Mouse (Mus musculus) lung, postnatal 10 days (tissue): Measurements from ENCODE around the gene 1810046K07Rik.

ENCODE experiments used
- DNase-seq: peaks from one replicate; pipeline ENCODE4 v3.0.0; 2021

1810046K07Rik gene

DNA sequence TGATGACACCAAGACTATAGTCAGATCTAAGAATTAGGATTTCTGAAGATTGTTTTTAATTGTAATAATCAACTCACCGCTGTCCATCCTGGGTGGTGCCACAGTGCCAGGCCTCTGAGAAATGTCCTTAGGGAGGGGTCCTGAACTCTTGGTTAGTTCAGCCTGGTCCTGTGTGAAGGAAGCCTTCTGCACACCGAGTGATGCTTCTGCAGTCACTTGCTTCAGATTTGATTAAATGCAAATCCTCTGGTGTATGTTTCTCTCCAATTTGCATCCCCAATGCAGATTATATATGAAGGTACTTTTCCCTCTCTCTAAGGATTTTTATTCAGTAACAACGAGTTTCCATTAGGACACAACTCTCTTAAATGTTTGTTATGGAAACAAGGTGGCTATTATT is at the start of gene 1810046K07Rik:
Gene 1810046K07Rik (minus strand): TSS at position 187 of the 400 bp plus-strand sequence.
- no peak for DNase-seq

GRCm38 (mm10) chr9:51369560-51369959 is 40.8 kb upstream of the 1810046K07Rik start:
- DNase-seq = no peak

DNA sequence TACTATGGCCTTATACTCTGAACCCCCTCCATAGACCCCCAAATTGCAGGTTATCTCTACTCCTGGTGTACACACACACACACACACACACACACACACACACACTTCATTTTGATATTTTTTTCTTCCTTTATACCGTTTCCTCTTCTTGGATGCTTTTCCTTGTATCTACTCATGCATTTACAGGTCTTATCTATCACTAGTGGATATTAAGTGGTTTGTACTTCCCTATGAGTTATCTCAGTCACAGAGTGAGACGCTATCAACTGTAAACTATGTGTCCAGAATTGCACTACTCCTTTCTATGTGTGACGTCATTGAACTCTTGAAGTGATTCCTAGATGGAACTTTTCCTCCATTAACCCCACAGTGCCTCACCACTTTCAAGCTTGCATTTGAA is 38.4 kb upstream of the 1810046K07Rik start:
- DNase-seq = no peak

GRCm38 (mm10) chr9:51364059-51364458 is 35.3 kb upstream of the 1810046K07Rik start:
- DNase-seq = no peak

- DNase-seq = peak; percentile 18
Measured at GRCm38 (mm10) chr9:51353511-51353910, 24.8 kb upstream of the 1810046K07Rik start.

DNA sequence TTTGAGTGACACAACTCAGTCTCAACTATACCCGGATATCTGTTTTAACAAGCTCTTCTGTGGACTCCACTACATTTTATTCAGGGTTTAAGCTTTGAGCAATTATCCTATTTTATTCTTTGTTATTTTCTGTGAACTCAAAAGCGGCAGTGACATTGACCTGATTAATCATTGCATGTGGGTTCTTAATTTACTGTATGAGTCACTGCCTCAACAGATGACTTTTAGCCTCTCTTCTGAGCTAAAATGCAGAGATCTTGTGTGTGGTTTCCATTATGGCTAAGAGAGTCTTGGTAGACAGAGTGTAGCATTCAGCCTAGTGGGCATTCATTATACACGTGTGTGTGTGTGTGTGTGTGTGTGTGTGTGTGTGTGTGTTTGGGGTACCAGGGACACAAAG is 24.2 kb upstream of the 1810046K07Rik start:
- no peak for DNase-seq

GRCm38 (mm10) chr9:51349422-51349821 is 20.7 kb upstream of the 1810046K07Rik start:
- DNase-seq = peak; percentile 37

DNA sequence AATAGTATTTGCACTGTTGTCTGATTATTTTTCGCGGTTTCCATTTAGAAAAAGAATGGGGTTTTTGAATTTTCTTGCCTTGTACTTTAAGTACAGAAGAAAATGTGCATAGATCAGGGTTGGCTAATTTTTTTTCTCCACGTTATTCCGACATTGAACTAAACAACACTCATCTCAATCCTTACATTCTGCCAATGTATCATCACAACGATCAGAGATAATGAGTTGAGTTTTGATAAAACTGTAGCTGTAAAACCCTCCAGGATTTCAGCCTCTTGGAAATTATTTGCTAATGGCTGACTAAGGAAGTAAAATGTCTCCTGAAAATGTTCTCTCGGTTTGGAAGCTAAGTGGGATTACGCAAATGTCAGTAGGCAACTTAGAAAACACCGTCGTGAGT is 17.1 kb upstream of the 1810046K07Rik start:
- DNase-seq = no peak

- DNase-seq = peak; percentile 90
Measured at GRCm38 (mm10) chr9:51335294-51336010, 6.7 kb upstream of the 1810046K07Rik start.

GRCm38 (mm10) chr9:51331449-51332238 is 2.9 kb upstream of the 1810046K07Rik start:
- no peak for DNase-seq

DNA sequence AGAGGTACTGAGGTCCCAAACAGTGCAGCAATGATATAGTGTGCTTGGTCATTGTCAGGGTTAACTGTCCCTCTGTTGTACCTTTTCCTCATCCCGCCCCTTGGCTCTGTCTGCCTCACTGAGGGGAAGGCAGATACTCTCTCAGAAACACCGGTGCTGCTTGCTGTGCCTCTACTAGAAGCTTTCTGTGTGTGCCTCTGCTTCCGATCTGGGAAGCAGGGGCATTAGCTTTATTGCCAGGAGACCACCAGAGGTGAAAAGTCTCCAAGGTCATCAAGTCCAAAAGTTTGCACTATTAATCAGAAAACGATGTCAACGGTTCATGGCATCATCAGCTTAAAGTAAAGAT is 1.2 kb downstream of the 1810046K07Rik start:
- no peak for DNase-seq

GRCm38 (mm10) chr9:51326619-51327554 is 1.8 kb downstream of the 1810046K07Rik start:
- DNase-seq = no peak

GRCm38 (mm10) chr9:51324406-51325065 is 4.2 kb downstream of the 1810046K07Rik start:
- no peak for DNase-seq

DNA sequence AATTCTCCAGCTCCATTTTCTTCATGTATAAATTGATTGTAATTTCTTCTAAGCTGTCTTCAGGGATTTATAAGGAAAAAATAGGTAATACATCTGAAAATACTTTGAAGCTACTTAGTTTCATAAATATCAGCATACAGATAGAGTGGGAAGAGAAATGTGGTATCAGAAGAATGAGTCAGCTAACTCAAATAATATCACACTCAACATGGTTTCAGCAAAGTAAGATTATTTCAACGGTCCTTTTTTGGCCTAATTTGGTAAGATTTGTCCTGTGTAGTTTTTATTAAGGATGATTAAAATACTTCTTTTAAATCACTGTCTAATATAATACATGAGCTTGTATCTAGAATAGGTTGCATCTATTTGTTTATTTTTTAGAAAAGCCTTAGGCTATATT is 8.6 kb downstream of the 1810046K07Rik start:
- no peak for DNase-seq

GRCm38 (mm10) chr9:51318246-51318645 is 10.5 kb downstream of the 1810046K07Rik start:
- no peak for DNase-seq

- no peak for DNase-seq
Measured at GRCm38 (mm10) chr9:51317322-51317721, 11.4 kb downstream of the 1810046K07Rik start.

- no peak for DNase-seq
Measured at GRCm38 (mm10) chr9:51315402-51316063, 13.2 kb downstream of the 1810046K07Rik start.

- DNase-seq = peak; percentile 60
Measured at GRCm38 (mm10) chr9:51312554-51313317, 16.0 kb downstream of the 1810046K07Rik start.

DNA sequence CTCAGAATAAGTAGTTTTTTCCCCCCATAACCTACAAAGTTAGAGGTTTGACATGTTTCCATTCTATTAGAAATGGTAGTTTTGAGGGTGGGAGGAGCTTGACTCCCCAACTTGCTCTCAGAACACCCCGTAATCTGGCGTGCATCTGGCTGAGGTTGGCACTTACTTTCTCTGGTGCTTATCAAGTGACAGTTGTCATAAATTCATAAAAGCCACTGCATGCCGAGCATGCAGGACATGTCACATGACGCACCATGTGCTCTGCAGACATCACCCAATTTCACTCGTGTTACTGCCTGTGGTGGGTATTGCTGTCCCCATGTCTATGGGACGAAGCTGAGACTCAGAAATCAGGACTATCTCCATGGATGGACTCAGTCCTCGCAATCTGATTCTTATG is 18.2 kb downstream of the 1810046K07Rik start:
- no peak for DNase-seq

GRCm38 (mm10) chr9:51306351-51306750 is 22.4 kb downstream of the 1810046K07Rik start:
- DNase-seq = no peak

DNA sequence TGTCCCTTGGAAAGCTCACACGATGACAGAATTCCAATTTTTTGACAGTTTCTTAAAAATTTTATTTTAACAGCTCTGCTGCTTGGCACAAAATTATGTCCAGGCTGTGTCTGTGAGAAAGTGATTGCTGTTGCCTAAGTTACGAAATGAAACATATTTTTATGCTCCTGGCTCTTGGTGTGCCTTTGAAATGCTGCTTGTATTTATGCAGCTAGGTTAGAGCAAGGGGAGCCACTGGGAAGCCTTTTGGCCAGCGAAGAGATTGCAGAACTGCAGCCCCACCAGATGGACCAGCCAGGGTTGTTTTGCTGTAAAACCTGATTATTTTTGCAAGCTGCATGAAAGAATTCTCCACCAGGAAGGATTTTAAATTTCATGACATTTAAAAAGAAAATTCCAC is 23.6 kb downstream of the 1810046K07Rik start:
- DNase-seq = no peak
